Mouse (Mus musculus) heart, postnatal 36 days (tissue): ENCODE measurements around the gene Lin7a. TPM values are rescaled to one million over a fixed set of nuclear protein-coding genes. Genes with fewer than 3 reads are reported as not detected.

ENCODE experiments used
- DNase-seq, 2 experiments: peaks; one replicate each; pipeline ENCODE4 v3.0.0; 2021 to 2022
- intact Hi-C: fragments of 180-260 bp; cut with DNase I; formaldehyde crosslinking; loops from one replicate; pipeline ENCODE4 v1.15.1; 2025
- total RNA-seq, 2 experiments: library from RNA; stranded (reverse); gene quantifications; 2 replicates each; pipeline ENCODE4 v1.2.3; 2021

Lin7a gene
- total RNA-seq, 2 experiments from 2014 or later = 1.2 to 2.1 TPM

DNA sequence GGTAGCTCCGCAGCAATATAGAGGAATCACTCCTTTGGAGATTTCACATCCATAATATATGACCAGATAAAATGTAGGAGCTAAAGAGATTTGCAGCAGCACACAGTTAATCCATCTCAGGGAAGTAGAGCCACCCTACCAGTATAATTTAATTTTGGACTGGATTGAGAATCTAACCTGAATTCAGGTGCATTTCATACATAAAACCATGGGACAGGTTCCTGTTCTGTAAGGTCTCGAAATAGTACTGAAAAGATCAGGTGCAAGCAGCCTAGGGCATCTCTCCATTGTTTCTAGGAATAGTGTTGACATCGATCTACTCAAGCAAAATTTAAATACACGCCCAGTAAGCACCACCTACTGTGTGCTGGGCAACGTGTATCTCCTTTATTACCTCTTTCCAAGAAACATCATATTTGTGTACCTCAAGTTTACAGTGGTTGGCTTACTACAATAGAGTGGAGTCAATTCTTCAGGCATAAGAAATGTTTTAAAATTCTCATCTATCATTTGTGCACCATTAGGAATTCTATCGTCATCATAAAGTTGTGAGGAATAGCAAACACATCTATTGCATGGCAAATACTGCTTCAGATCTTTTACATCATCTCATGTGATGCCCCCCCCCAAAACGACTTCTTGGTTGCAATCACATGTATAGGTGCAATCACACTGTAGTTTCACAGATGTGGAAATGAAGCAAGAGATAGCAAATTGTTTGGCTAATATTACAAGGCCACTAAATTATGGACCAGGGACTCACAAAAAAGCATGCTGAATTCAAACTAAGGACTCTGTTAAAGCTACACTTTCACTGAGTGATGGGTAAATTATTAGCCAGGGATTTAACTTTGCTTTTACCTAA lies 20.9 kb upstream of the Lin7a start:
- intact Hi-C loops = no loop called here

GRCm38 (mm10) chr10:107251271-107251670 lies 20.2 kb upstream of the Lin7a start:
- no peak for DNase-seq
- intact Hi-C loops = no loop called here

More for the DNA sequence above, 20.9 kb upstream of the Lin7a start:
- no peak for DNase-seq

DNA sequence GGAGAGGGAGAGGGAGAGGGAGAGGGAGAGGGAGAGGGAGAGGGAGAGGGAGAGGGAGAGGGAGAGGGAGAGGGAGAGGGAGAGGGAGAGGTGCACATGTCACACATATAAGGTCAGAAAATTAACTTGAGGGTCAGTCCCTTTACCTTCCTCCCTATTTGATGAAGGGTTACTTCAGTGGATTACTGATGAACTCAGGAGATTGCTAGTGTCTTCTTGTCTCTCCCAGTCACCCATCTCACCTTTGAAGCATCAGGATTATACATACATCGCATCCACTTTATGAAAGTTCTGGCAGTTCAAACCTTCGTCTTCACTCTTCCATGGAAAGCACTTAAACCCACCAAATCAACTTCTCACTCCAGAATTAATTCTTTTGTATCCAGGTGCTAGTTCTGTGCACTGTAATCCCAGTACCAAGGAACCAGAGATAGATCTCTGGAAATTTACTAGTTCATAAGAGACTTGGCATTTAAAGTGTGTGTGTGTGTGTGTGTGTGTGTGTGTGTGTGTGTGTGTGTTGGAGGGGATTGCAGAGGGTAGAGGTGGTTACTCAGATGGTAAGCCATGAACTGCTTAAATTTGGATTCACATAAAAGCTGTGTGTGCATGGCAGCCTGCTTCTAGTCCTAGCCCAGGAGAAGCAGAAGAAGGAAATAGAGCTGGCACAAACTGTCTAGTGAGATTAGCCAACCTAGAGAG lies 19.5 kb upstream of the Lin7a start:
- no peak for DNase-seq
- intact Hi-C loops = no loop called here

GRCm38 (mm10) chr10:107252503-107252815 lies 19.0 kb upstream of the Lin7a start:
- intact Hi-C loops = no loop called here
- DNase-seq = no peak

- intact Hi-C loops = no loop called here
- DNase-seq = no peak
Observed at GRCm38 (mm10) chr10:107253191-107253965, 18.1 kb upstream of the Lin7a start.

DNA sequence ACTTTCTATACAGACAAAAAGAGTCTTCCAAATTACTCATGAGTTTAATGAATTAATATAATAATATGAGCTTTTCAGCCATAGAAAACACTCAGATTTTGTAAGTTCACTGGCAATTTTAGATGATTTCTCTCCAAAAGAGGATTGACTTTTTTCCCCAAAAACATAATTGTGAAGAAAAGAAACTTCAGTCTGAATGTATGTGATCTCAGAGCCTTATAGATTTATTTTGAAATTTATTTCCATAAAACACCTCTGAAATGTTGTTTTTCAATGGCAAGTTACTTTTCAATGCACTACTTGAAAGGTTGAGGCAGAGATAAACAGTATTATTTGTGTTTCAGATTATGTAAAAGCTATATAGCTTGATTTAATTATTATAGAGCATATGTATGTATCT lies 16.8 kb upstream of the Lin7a start:
- intact Hi-C loops = no loop called here
- DNase-seq = no peak

- intact Hi-C loops = no loop called here
- DNase-seq = no peak
Observed at GRCm38 (mm10) chr10:107255351-107256050, 16.0 kb upstream of the Lin7a start.

DNA sequence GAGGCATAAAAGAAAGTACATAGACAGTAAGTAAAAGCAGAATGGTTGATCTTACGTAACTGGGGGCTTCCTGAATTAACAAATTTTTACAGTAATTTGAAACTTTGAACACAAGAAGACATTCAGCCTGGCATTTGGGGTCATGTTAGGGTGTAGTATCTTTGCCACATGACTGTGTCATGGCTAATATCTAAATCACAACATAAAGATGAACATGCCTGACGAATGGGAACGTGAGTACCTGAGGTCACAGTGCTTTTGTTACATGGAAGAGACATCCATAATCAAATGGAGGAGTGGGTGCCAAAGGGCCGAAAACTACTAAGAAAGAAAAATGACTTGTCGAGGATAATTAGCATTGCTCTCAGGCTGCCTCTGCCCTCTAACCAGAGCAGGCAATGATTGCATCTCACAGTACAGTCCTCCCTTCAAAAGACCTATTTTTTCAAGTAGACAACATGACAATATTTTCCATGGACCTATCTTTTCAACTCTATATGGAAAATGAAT lies 15.0 kb upstream of the Lin7a start:
- intact Hi-C loops = no loop called here
- DNase-seq = no peak

DNA sequence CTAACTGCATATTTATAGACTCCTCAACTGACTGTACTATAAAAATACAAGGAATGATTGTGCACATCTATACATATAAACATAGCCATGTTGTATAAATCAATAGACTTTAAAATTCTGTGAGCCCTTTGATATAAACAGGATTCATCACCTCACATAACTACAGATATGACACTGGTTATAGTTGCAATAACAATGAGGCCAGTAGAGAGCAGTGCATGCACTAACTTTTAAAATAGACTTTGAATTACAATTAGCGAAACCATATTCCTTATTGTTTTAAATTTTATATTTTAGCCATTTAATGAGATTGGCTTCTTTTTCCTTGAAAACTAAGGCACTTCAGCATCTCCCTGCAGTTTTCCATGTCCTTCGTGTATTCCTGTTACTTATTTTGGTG lies 11.1 kb upstream of the Lin7a start:
- DNase-seq = no peak
- intact Hi-C loops = loop anchor here (5.0 kb wide), 1 partner anchor 132 kb away; no protein-coding TSS in a partner anchor

DNA sequence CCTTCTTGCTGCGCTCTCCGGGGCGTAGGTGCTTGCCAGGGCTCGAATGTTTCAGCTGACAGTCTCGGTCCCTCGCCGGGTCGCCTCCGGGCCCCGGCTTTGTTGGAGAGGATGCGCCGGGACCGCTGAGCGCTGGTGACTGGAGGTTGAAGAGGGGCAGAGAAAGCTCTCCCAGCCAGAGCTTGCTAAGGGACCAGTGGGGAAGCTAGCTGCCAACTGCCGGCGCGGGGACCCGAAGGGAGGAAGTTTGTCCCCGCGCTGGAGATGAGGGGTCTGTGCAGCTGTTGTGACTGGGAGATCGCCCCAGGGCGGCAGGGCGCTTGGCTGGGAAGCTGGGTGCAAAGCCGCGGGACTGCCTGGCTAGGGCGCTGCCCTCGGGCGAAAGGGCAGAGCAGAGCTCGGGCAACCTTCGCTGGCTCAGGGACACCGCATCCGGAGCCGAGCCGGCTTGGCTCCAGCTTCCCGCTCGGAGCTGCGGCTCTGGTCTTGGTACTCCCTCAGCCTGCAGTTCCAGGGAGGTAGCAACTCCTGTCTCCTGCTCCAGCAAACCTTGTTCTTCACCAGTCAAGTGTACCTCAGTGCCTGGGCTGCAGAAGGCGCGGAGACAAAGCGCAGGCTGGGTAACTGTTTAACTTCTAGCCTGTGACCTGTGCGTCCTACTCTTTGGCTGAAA lies 781 bp downstream of the Lin7a start:
- intact Hi-C loops = loop anchor here (5.0 to 10.0 kb wide), 2 partner anchors 115 to 337 kb away; no protein-coding TSS in a partner anchor
- peak; percentile 18 to 25 for DNase-seq

GRCm38 (mm10) chr10:107272804-107273145 lies 1.3 kb downstream of the Lin7a start:
- intact Hi-C loops = loop anchor here (5.0 to 10.0 kb wide), 2 partner anchors 115 to 338 kb away; no protein-coding TSS in a partner anchor
- peak in 1 of 2 experiments; percentile 2 for DNase-seq

GRCm38 (mm10) chr10:107273848-107274247 lies 2.4 kb downstream of the Lin7a start:
- intact Hi-C loops = loop anchor here (5.0 to 10.0 kb wide), 2 partner anchors 113 to 339 kb away; no protein-coding TSS in a partner anchor
- no peak for DNase-seq

- intact Hi-C loops = loop anchor here (5.0 to 10.0 kb wide), 2 partner anchors 113 to 340 kb away; no protein-coding TSS in a partner anchor
- DNase-seq = no peak
Observed at GRCm38 (mm10) chr10:107274785-107275184, 3.3 kb downstream of the Lin7a start.

DNA sequence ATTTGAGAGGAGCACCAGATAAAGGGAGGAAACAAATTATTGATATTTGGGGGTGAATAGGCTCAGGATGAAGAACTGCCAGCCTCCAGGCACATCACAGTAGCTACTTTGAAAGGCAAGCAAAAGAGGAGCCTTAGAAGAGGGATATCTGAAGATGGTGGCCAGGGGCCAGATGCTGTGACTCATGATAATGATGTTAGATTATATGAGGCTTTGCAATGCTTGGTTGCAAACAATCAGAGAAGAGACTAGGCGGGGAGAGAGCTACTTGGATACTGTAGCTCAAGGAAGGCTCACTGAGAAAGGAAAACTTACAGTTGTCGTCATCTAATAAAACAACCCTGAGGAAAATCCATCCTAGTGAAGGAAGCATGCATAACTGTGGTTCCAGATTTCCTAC lies 5.2 kb downstream of the Lin7a start:
- DNase-seq = no peak
- intact Hi-C loops = loop anchor here (10.0 kb wide), 1 partner anchor 342 kb away; no protein-coding TSS in a partner anchor

DNA sequence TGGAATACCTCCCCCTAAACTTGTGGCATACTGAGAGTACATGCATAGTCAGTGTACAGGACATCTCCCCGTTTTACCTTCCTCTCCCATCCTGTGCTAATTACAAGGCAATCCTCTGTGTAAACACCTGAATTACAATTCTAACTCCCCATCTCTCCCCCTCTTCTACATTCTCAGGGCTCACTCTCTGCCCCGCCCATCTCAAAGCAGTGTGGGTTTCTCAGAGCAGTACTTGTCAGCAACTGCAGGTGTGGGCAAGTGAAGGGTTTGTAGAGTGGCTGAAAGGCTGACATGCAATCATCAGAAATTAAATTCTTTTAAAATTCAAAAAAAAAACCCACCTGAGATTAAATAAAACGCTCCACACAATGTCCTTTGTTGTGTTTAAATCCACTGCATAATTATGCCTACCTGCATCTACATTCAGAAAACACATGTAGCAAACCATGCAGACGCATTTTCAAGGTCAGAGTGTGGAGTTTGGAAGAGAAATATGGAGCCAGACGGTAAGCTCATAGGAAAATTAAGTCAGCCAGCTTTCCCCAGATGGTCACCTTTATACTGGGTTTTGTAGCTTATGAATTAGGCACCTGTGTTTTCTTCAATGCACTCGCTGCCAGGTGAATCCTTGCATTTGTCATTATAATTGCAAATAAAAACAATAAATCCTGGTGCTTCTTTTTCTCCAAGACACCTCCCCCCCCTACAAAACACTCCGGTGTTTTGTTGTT lies 22.6 kb downstream of the Lin7a start:
- intact Hi-C loops = no loop called here
- no peak for DNase-seq

- DNase-seq = no peak
- intact Hi-C loops = no loop called here
Observed at GRCm38 (mm10) chr10:107300587-107301248, 29.2 kb downstream of the Lin7a start.

GRCm38 (mm10) chr10:107310964-107311490 lies 39.5 kb downstream of the Lin7a start:
- intact Hi-C loops = no loop called here
- no peak for DNase-seq

DNA sequence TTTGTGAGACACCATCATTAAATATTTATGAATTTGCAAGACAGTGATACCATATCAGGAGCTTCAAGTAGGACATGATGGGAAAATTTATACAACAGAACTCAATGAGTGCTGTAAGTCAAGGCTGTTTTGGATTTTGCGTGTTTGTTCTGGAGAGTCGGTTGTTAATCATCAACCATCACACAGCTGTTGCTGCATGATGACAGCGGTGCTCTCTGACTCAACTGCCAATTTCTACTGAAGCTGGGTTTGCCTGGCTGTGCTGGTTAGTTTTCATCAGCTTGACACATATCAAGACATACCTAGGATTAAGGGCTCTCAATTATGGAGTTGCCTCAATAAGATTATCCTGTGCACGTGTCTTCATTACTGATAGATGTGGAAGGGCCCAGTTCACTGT lies 41.1 kb downstream of the Lin7a start:
- DNase-seq = no peak
- intact Hi-C loops = no loop called here
